Mouse (Mus musculus) kidney, postnatal 4 days (tissue): ENCODE data around the gene 4930451I11Rik.

Source experiments
- DNase-seq, 2 experiments: peaks; one replicate each; pipeline ENCODE4 v3.0.0; 2021; ENCODE audit warnings: mixed read lengths in 2 of 2

4930451I11Rik gene

GRCm38 (mm10) chr7:126832036-126832598, 678 bp upstream of the 4930451I11Rik start:
- peak; percentile 87 to 91 for DNase-seq

- DNase-seq, result no peak
Observed at GRCm38 (mm10) chr7:126825952-126826351, 5.5 kb downstream of the 4930451I11Rik start.

GRCm38 (mm10) chr7:126825403-126825802, 6.0 kb downstream of the 4930451I11Rik start:
- peak; percentile 67 to 70 for DNase-seq

GRCm38 (mm10) chr7:126823940-126824339, 7.5 kb downstream of the 4930451I11Rik start:
- no peak for DNase-seq

- peak in 1 of 2 experiments; percentile 33 for DNase-seq
Observed at GRCm38 (mm10) chr7:126823202-126823711, 8.2 kb downstream of the 4930451I11Rik start.

- DNase-seq, result no peak
Observed at GRCm38 (mm10) chr7:126822741-126823140, 8.7 kb downstream of the 4930451I11Rik start.

- DNase-seq, result peak; percentile 88
Observed at GRCm38 (mm10) chr7:126821835-126822511, 9.5 kb downstream of the 4930451I11Rik start.

- no peak for DNase-seq
Observed at GRCm38 (mm10) chr7:126818818-126819217, 12.6 kb downstream of the 4930451I11Rik start.

- DNase-seq, result no peak
Observed at GRCm38 (mm10) chr7:126817595-126817994, 13.8 kb downstream of the 4930451I11Rik start.

- DNase-seq, result no peak
Observed at GRCm38 (mm10) chr7:126816494-126816893, 14.9 kb downstream of the 4930451I11Rik start.

GRCm38 (mm10) chr7:126815726-126816222, 15.7 kb downstream of the 4930451I11Rik start:
- DNase-seq, result no peak

GRCm38 (mm10) chr7:126809723-126810369, 21.6 kb downstream of the 4930451I11Rik start:
- DNase-seq, result no peak

GRCm38 (mm10) chr7:126808703-126809455, 22.6 kb downstream of the 4930451I11Rik start:
- DNase-seq, result peak; percentile 91 to 93

- DNase-seq, result no peak
Observed at GRCm38 (mm10) chr7:126807405-126807804, 24.0 kb downstream of the 4930451I11Rik start.

- DNase-seq, result no peak
Observed at GRCm38 (mm10) chr7:126806956-126807355, 24.5 kb downstream of the 4930451I11Rik start.

- no peak for DNase-seq
Observed at GRCm38 (mm10) chr7:126803751-126804150, 27.7 kb downstream of the 4930451I11Rik start.

- no peak for DNase-seq
Observed at GRCm38 (mm10) chr7:126803181-126803580, 28.3 kb downstream of the 4930451I11Rik start.

GRCm38 (mm10) chr7:126802134-126802889, 29.1 kb downstream of the 4930451I11Rik start:
- no peak for DNase-seq

GRCm38 (mm10) chr7:126801057-126801422, 30.4 kb downstream of the 4930451I11Rik start:
- DNase-seq, result no peak

- DNase-seq, result no peak
Observed at GRCm38 (mm10) chr7:126800269-126801056, 31.0 kb downstream of the 4930451I11Rik start.
